Mouse (Mus musculus) erythroblast, embryonic 14.5 days (primary cell): Measurements from ENCODE around the gene Nr1d1.

Experiments used
- GATA1 ChIP-seq: IDR thresholded peaks from 2 replicates; pipeline ENCODE4 v1.6.1; 2012; ENCODE audit warnings: low read length, inconsistent platforms, mixed read lengths
- TAL1 ChIP-seq: IDR thresholded peaks from 3 replicates; pipeline ENCODE4 v1.6.1; 2012; ENCODE audit warnings: low read length, inconsistent platforms, mixed read lengths

DNA sequence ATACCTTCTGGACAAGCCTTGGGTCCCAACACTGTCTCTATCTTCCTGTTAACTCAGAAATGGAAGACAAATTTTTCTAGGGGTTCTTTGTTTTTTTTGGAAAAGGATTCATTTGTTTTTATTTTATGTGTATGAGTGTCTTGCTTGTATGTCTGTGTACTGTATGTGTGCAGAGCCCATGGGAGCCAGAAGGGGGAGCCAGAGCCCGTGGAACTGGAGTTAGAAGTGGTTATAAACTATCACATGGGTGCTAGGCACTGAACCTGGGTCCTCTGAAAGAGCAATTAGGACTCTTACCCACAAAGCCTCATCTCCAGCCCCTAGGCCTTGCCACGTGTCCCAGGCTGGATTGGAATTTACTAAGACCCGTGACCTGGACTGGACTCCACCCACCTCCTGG, 41.1 kb downstream of the Nr1d1 start:
- TF ChIP-seq GATA1 (no peak), TAL1 (no peak)
